Mouse (Mus musculus): ENCODE data around the gene Zbtb20.

The Zbtb20 gene

GRCm38 (mm10) chr16:43653288-43653687 is 777.6 kb downstream of the Zbtb20 start:
- no peak for DNase-seq (ENCODE audit: low spot score)

GRCm38 (mm10) chr16:43654269-43654668 is 778.6 kb downstream of the Zbtb20 start:
- no peak for DNase-seq (ENCODE audit: low spot score)

DNA sequence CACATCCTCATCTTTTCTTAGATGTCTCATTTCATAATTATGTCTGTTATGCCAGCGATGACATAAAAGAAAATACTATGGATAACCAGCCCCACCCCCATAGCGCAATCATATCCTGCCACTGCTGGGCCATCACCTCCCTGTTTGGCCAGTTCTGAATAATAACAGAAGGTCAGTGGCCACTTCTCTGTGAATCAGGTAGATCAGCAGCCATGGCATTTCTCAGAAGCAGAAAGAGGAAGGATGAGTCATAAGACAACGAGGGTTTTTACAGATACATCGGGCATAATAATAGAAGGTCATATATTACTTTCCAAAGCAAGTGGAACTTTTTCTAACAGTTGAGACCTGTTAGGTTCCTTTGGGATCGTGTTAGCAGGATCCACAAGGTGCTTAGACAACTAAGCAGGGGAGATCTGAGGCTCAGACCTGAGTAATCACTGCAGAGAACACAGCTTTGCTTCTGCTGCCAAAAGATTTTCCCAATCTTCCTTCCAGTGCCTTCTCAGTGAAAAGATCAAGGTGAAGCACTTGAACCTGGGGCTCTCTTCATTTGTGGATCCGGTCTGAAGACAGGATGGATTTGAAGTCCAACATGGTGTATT is 779.6 kb downstream of the Zbtb20 start:
- no peak for DNase-seq (ENCODE audit: low spot score)

DNA sequence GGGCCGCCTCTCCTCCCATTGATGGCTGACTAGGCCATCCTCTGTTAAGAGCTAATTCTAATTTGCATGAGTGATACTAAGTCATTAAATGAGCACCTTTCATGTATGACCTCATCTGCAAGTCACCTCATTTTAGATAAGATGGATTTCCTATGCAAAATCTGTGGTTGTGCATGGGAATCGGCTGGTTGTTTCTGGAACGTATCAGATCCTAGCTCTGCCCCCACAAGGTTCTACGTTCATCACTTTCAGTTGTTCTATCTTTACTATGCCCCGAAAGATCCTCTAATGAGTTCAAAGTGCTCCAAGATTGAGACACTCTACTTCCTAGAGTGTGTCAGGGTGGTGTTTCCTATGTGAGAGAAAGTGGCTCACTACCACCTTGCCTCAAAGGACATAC is 785.9 kb downstream of the Zbtb20 start:
- no peak for DNase-seq (ENCODE audit: low spot score)

DNA sequence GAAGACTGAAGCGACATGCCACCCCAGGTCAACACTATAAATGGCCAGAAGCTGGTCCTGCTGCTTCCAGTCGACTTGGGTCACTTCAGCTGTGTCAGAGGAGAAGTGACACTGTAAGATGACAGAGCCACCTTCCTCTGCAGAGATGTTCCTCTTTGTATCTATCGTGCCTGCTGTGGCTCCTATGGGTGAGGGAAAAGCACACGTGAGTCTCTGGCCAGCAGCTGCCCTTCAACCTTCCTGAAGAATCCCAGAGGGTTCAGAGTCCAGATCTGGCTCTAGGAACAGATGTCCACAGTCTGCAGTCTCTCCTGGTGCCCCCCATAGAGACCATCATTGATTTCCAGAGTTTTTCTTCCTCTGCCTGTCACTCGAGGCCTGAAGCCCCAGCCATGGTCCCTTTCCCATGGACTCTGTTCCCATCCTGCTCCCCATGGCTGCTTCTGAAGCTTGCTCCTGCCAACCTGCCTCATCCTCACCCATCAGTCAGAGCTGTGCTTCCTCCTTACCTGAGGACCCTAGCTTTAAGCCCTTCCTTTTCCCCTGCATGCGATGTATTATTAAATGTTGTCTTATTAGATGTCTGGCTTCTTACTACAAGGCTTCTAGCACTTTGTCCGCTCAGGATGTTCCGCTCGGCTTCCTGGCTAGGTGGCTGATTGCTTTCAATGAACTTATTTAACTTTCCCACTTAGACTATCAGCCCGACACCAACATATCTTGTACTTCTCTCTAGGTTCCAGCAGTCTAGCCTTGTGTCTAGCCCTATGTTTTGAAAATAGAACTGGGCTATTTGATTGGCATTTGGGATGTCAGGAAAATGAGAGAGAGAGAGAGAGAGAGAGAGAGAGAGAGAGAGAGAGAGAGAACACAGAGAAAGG is 786.7 kb downstream of the Zbtb20 start:
- DNase-seq (ENCODE audit: low spot score) = no peak

DNA sequence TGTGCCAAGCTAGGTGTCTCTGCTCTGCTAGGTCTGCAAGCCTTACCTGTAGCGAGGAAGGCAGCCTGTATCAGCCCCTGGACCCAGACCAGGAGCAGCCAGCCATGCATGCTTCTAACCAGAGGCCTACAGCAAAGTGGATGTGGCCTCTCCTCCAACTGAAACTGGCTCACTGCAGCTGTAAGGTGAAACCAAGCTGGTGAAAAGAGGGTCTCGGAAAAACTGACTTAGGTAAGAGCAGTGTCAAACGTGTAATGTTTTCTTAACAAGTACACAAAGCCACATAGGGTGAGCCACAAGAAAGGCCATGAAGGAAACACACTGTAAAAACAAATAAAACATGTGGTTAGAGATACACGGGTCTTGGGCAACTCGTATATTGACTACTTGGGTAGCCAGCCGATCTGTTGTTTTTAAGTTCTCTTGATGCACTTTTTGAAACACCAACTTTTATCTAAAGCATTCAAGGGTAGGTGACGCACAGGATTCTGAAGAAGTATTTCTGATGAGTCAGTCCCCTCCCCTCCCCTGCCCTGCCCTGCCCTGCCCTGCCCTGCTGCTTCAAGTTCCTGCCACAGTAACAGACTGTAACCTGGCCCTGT is 788.4 kb downstream of the Zbtb20 start, which contains the start of gene Tigit:
Gene Tigit (minus strand): TSS at position 169 of the 602 bp plus-strand sequence.
- no peak for DNase-seq (ENCODE audit: low spot score)

DNA sequence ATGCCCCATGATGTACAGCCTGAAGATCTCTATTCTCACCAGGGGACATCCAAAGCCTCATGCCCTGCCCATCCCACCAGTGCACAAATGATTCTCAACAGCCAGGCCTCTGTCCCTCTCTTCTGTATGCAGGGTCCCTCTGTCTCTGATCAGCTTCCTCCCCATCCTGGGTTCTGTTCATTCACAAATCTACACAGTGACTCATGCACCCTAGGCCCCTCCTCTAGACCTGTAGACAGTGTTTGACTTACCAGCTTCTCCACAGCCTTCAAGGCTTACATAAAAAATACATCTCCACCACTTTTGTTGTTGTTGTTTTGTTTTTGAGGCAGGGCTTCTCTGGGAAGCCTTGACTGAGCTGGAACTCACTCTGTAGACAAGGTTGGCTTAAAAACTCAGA is 789.2 kb downstream of the Zbtb20 start:
- DNase-seq (ENCODE audit: low spot score) = no peak

DNA sequence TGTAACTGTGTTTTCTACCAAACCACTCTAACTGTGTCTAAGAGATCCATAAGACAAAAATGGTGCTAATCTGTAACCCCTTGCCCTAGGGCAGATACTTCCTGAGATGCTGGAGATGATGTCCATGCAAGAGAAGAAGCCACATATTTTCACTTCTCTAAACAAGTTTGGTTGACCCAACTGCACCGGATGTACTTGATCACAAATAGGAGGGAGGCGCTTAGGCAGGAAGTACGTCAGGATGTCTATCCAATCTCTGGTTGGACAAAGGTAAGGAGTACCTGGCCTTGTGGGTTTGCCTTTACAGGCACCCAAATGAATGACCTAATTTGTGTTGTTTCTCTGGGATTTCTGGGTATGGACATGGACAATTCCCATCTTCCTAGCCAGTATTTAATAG is 792.6 kb downstream of the Zbtb20 start:
- DNase-seq (ENCODE audit: low spot score) = no peak

DNA sequence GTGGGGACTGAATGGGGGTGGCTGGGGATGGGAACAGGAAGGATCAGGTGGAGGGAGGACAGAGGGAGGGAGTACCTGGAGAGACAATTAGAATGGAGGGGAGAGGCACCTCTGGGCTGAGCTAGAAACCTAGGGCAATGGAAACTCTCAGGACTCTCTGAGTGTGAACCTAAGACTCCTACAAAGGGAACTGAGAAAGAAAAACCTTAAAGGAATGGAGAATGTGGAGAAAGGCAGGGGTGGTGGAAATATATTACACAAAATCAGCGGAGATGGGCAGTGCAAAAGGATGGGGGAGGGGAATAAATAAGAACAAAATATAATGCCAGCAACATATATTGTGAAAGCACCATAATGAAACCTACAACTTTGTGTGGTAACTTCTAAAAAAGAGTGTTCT is 796.3 kb downstream of the Zbtb20 start:
- DNase-seq (ENCODE audit: low spot score) = no peak

DNA sequence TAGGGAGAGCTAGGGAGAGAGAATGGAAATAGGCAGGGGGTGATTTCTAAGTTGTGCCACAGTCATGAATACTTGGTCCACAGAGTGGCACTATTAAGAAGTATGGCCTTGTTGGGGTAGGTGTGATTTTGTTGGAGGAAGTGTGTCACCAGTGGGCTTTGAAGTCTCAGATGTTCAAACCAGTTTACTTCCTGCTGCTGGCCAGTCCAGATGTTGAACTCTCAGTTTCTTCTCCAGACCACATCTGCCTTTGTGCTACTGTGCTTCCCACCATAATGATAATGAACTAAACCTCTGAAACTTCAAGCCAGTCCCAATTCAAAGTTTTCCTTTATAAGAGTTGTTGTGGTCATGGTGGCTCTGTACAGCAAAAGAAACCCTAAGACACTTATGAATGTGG is 797.0 kb downstream of the Zbtb20 start:
- DNase-seq (ENCODE audit: low spot score) = no peak

DNA sequence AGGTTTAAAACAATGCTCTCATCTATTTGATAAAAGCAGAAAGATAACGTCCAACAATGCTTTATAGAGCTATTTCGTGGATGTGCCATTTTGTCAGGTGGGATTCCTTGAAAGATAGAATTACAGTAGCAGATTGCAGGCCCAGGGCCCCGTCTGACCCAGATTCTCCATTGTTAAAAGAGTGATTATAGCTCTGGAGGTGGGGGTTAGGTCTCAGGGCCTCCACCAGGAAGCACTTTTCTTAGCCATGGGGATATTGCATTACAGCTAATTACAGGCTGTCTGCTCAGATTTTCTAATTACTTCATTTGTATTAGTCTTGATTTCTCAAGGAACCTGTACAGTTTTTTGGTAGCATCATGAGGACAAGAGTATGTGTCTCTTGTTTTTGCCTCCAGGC is 798.7 kb downstream of the Zbtb20 start:
- no peak for DNase-seq (ENCODE audit: low spot score)

DNA sequence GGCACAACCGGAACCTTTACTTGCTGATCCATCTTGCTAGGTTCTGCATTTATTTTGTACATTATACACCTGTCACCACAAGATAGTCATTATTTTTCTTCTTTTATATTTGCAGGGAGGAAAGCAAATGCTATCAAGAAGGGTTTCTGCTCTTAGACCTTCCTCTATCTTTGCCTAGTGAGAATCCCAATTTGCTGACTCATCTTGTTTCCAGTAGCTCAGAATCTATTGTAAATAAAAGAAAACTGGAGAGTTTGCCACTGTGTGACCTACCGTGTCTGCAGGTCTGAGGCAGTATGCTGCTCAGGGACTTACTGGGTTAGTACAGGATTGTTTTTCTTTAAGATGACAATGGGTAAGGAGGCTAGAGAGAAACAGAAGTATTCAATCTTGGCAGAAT is 812.3 kb downstream of the Zbtb20 start:
- DNase-seq (ENCODE audit: low spot score) = no peak

DNA sequence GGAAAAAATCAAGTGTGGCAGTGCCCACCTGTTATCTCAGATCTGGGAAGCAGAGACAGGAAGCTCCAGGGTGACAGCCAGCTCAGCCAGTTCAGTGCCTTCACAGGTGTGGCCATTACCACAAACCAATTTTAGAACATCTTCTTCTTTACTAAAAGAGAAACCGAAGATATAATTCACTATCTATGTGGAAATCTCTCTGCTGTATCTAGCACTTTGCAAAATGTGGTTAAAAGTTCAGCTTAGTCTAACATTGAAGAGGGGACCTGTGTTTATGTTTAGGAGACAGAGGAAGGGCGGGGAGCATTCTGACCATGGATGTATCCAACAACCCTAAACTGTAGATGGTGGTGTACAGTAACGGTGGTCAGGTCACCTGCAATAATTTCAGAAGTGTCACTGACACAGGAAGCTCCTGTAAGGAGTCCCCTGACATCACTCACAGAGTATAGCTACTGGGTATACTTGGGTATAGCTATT is 814.6 kb downstream of the Zbtb20 start:
- no peak for DNase-seq (ENCODE audit: low spot score)

GRCm38 (mm10) chr16:43690912-43691311 is 815.2 kb downstream of the Zbtb20 start:
- no peak for DNase-seq (ENCODE audit: low spot score)

- no peak for DNase-seq (ENCODE audit: low spot score)
Observed at GRCm38 (mm10) chr16:43691741-43692140, 816.1 kb downstream of the Zbtb20 start.
